Mouse (Mus musculus) liver, embryonic 14.5 days (tissue): Measurements from ENCODE around the gene Usp17lb.

Experiments
- CTCF ChIP-seq: IDR thresholded peaks from 2 replicates; pipeline ENCODE4 v1.5.1; 2016; ENCODE audit warnings: antibody characterized with exemption, low read depth, control low read depth
- EP300 ChIP-seq: IDR thresholded peaks from 2 replicates; pipeline ENCODE4 v1.6.1; 2016; ENCODE audit warnings: antibody characterized with exemption, low read depth

GRCm38 (mm10) chr7:104843731-104844287 is 1.4 kb upstream of the Usp17lb start:
- no peak for TF ChIP-seq CTCF
- TF ChIP-seq EP300 = no peak
